Mouse (Mus musculus) neural tube, embryonic 11.5 days (tissue): ENCODE measurements at regions not wholly inside any gene's neighbourhood (a gene's known extent, or its start where the extent isn't known, plus 50 kb on each side); places are given as distances from the start of the nearest gene placed in this dataset.
"Not testable (repeated sequence)": the region's sequence is repeated elsewhere in the genome, so short reads cannot be mapped to it uniquely, and the experiment has no call there.

Experiments used
- ATAC-seq: fragments of 200-750 bp; cut with Nextera tagmentation; 2 replicates; pipeline ENCODE4 v1.8.0; 2017; ENCODE audit warnings: moderate number of reproducible peaks, mild to moderate bottlenecking, moderate TSS enrichment, moderate library complexity; ENCODE audit not compliant: insufficient read depth, low FRiP score, low TSS enrichment
- DNase-seq: peaks from one replicate; pipeline ENCODE4 v3.0.0-alpha.2; 2015; ENCODE audit warnings: low spot score
- H3K27ac ChIP-seq: fragments of 300-500 bp; sonication (generic); 2 replicates; pipeline ENCODE4 v1.5.1; 2014; ENCODE audit warnings: low read depth, mild to moderate bottlenecking, low read length
- H3K27me3 ChIP-seq: fragments of 300-500 bp; sonication (generic); 2 replicates; pipeline ENCODE4 v1.6.1; 2014; ENCODE audit warnings: mild to moderate bottlenecking, low read length, mixed read lengths; ENCODE audit not compliant: control insufficient read depth, insufficient read depth
- H3K36me3 ChIP-seq: fragments of 300-500 bp; sonication (generic); 2 replicates; pipeline ENCODE4 v1.6.1; 2014; ENCODE audit warnings: mild to moderate bottlenecking, low read length, moderate library complexity, mixed read lengths; ENCODE audit not compliant: control insufficient read depth, insufficient read depth
- H3K4me1 ChIP-seq: fragments of 300-500 bp; sonication (generic); 2 replicates; pipeline ENCODE4 v1.6.1; 2014; ENCODE audit warnings: low read length, mixed read lengths; ENCODE audit not compliant: control insufficient read depth, insufficient read depth
- H3K4me2 ChIP-seq: fragments of 300-500 bp; sonication (generic); 2 replicates; pipeline ENCODE4 v1.6.1; 2014; ENCODE audit warnings: low read depth, mild to moderate bottlenecking, moderate library complexity
- H3K4me3 ChIP-seq: fragments of 300-500 bp; sonication (generic); 2 replicates; pipeline ENCODE4 v1.5.1; 2014; ENCODE audit warnings: low read depth, low read length
- H3K9ac ChIP-seq: fragments of 300-500 bp; sonication (generic); 2 replicates; pipeline ENCODE4 v1.6.1; 2014; ENCODE audit warnings: mild to moderate bottlenecking, low read length
- H3K9me3 ChIP-seq: fragments of 300-500 bp; sonication (generic); 2 replicates; pipeline ENCODE4 v1.6.1; 2016; ENCODE audit warnings: low read length; ENCODE audit not compliant: control insufficient read depth
- WGBS: fragments of 180-500 bp; shearing (Covaris S2); extraction: QIAGEN DNeasy Blood & Tissue Kit; methylation state at CpG from one replicate; pipeline ENCODE4 v1.1.7; 2014; 5-methylcytosine and 5-hydroxymethylcytosine counted together

DNA sequence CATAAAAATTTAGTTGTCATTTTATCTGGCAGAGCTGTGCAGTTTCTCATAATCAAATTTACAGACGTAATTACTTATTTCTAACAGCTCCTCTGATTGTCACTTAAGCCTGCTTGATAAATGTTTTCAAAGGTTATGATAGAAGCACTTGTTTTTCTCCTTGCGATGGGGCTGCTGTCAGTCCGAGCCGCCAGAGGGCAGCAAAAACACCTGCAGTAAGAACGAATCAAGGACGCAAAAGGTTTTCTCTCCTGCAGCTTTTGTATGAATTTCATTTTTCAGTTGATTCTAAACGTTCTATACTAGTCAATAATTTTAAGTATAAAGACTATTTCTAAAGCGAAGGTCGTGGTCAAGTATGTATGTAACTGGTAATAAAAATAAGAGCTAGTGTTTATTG lies 166.1 kb downstream of the AI429214 start:
- 14% methylated on average over 9 of the region's 9 CpGs for WGBS
- Histone ChIP-seq H3K36me3 (no peaks in the 10 kb centered on the region), H3K4me3 (no peak overlapping the region), H3K27ac (no peak overlapping the region), H3K4me2 (no peak overlapping the region), H3K9ac (no peak overlapping the region), H3K27me3 (no peaks in the 10 kb centered on the region), H3K4me1 (no peaks in the 10 kb centered on the region), H3K9me3 (no peaks in the 10 kb centered on the region)
- ATAC-seq (no peak), DNase-seq (peak; percentile 83)

GRCm38 (mm10) chr8:37196859-37197258 lies 203.5 kb downstream of the AI429214 start:
- no peak overlapping the region for H3K27ac ChIP-seq
- H3K4me1 ChIP-seq = no peaks in the 10 kb centered on the region
- no peak overlapping the region for H3K4me3 ChIP-seq
- H3K9me3 ChIP-seq = no peaks in the 10 kb centered on the region
- no peak overlapping the region for H3K4me2 ChIP-seq
- WGBS = 88% methylated on average over 1 of the region's 1 CpGs
- H3K36me3 ChIP-seq = no peaks in the 10 kb centered on the region
- no peaks in the 10 kb centered on the region for H3K27me3 ChIP-seq
- DNase-seq (no peak), ATAC-seq (no peak)
- H3K9ac ChIP-seq = no peak overlapping the region

DNA sequence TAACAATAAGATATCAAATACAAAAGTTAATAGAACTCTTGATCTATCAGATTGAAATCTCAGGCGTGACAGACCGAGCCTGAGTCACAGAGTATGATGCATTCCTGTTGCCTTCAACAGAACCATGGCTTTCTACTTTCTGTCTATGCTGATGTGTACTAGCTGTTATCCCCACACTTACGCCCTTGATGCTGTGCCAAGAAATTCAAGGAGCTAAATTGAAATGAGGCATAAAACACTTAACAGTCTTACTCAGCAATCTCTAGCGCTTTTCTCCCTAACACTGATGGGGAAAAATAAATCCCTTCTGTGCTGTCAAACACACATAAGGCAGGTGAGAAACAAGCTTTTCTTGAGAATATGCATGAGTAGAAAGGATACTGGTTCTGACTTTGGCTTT lies 222.5 kb downstream of the AI429214 start:
- no peak overlapping the region for H3K4me2 ChIP-seq
- no peaks in the 10 kb centered on the region for H3K9me3 ChIP-seq
- DNase-seq = no peak
- no peak for ATAC-seq
- no peak overlapping the region for H3K4me3 ChIP-seq
- no peak overlapping the region for H3K9ac ChIP-seq
- 85% methylated on average over 4 of the region's 4 CpGs for WGBS
- no peaks in the 10 kb centered on the region for H3K27me3 ChIP-seq
- no peak overlapping the region for H3K27ac ChIP-seq
- H3K4me1 ChIP-seq = no peaks in the 10 kb centered on the region
- H3K36me3 ChIP-seq = no peaks in the 10 kb centered on the region

DNA sequence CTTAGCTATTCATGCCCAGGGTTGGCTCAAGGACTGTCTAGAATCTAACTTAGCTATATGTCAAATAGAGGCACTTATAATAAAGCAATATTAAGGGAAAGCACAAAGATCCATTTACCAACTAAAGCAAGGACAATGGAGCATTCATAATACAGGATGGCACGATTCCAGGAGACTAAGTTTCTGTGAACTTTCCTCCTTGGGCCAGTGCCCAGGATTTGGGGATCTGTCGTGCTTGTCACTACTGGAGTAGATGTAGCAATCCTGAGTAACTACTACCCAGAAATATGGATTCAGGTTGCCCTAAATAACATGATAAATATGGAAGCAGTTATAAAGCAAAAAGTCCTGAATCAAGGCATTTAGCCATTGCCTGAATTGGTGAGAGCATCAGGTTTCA lies 233.7 kb downstream of the AI429214 start:
- no peaks in the 10 kb centered on the region for H3K27me3 ChIP-seq
- no peaks in the 10 kb centered on the region for H3K9me3 ChIP-seq
- ATAC-seq (no peak), DNase-seq (no peak)
- no peak overlapping the region for H3K4me2 ChIP-seq
- H3K4me3 ChIP-seq = no peak overlapping the region
- no peaks in the 10 kb centered on the region for H3K4me1 ChIP-seq
- H3K27ac ChIP-seq = no peak overlapping the region
- 85% methylated on average over 2 of the region's 2 CpGs for WGBS
- no peak overlapping the region for H3K9ac ChIP-seq
- no peaks in the 10 kb centered on the region for H3K36me3 ChIP-seq

GRCm38 (mm10) chr8:37237306-37237705 lies 243.9 kb downstream of the AI429214 start:
- Histone ChIP-seq H3K27ac (no peak overlapping the region), H3K4me2 (no peak overlapping the region), H3K4me3 (no peak overlapping the region), H3K9me3 (no peaks in the 10 kb centered on the region), H3K27me3 (no peaks in the 10 kb centered on the region), H3K9ac (no peak overlapping the region), H3K36me3 (no peaks in the 10 kb centered on the region), H3K4me1 (no peaks in the 10 kb centered on the region)
- no peak for ATAC-seq
- WGBS = 95% methylated on average over 2 of the region's 2 CpGs
- DNase-seq = no peak

DNA sequence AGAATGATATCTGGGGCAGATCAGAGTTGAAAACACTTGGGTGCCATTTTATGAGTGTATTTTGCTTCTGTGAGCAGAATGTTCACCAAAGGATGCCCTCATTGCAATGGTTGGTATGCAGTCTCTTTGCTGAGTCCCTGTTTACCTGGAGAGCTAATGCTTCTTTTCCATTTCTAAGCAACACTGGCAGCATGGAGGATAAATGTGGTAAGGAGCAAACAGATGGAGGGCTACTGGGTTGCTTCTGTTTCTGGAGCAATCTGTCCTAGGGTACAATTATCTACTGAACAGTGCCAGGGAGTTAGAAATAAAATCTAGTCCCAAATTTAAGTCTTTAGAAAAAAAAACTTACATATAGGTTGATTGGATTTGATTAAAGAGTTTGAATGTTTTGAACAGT lies 245.9 kb downstream of the AI429214 start:
- no peak overlapping the region for H3K9ac ChIP-seq
- H3K27me3 ChIP-seq = no peaks in the 10 kb centered on the region
- no peaks in the 10 kb centered on the region for H3K36me3 ChIP-seq
- ATAC-seq (no peak), DNase-seq (no peak)
- no peak overlapping the region for H3K4me3 ChIP-seq
- H3K4me1 ChIP-seq = no peaks in the 10 kb centered on the region
- no peak overlapping the region for H3K4me2 ChIP-seq
- H3K27ac ChIP-seq = no peak overlapping the region
- H3K9me3 ChIP-seq = no peaks in the 10 kb centered on the region

- H3K9ac ChIP-seq, ATAC-seq, H3K4me2 ChIP-seq, H3K27ac ChIP-seq, H3K4me1 ChIP-seq, H3K27me3 ChIP-seq, H3K9me3 ChIP-seq, H3K4me3 ChIP-seq, DNase-seq, H3K36me3 ChIP-seq: not testable (repeated sequence)
- WGBS = 82% methylated on average over 7 of the region's 7 CpGs
Measured at GRCm38 (mm10) chr8:37251234-37251633, 257.8 kb downstream of the AI429214 start.

- WGBS = 75% methylated on average over 7 of the region's 7 CpGs
- H3K4me2 ChIP-seq = no peak overlapping the region
- no peak for ATAC-seq
Measured at GRCm38 (mm10) chr8:37291069-37291850, 297.9 kb downstream of the AI429214 start.

More at GRCm38 (mm10) chr8:37291069-37291850, 297.9 kb downstream of the AI429214 start:
- H3K27ac ChIP-seq = no peak overlapping the region
- DNase-seq = no peak
- H3K4me3 ChIP-seq = no peak overlapping the region
- H3K9ac ChIP-seq = no peak overlapping the region
- no peaks in the 10 kb centered on the region for H3K36me3 ChIP-seq
- no peaks in the 10 kb centered on the region for H3K4me1 ChIP-seq
- H3K9me3 ChIP-seq = no peaks in the 10 kb centered on the region
- H3K27me3 ChIP-seq = no peaks in the 10 kb centered on the region
